Mouse (Mus musculus) lung, postnatal 0 days (tissue): ENCODE measurements at regions not wholly inside any gene's neighbourhood (a gene's known extent, or its start where the extent isn't known, plus 50 kb on each side); places are given as distances from the start of the nearest gene placed in this dataset.
A peak's percentile ranks its signal among the peaks of the same experiment; 100 is the strongest.

Source experiments
- CTCF ChIP-seq: IDR thresholded peaks from 2 replicates; pipeline ENCODE4 v1.5.1; 2016; ENCODE audit warnings: antibody characterized with exemption, mild to moderate bottlenecking
- EP300 ChIP-seq: IDR thresholded peaks from 2 replicates; pipeline ENCODE4 v1.6.1; 2016; ENCODE audit warnings: antibody characterized with exemption, mild to moderate bottlenecking, control low read depth

- TF ChIP-seq EP300 (no peak), CTCF (peak; percentile 57)
Observed at GRCm38 (mm10) chr1:186241112-186241511, 124.0 kb upstream of the Lyplal1 start.
